Mouse (Mus musculus): ENCODE measurements around the gene Dcaf1. TPM values are rescaled to one million over a fixed set of nuclear protein-coding genes. Genes with fewer than 3 reads are reported as not detected.

Dcaf1 gene
- polyA plus RNA-seq, 1 experiment from 2014 or later, result 27.2 TPM

- no peaks in the 10 kb centered on the region for H3K9me3 ChIP-seq (ENCODE audit: control insufficient read depth, low read depth, low read length)
- no peak overlapping the region for H3K4me3 ChIP-seq (ENCODE audit: low read depth, low read length)
- no peaks in the 10 kb centered on the region for H3K27me3 ChIP-seq (ENCODE audit: control insufficient read depth, insufficient read depth, low read length)
- no peak overlapping the region for H3K9ac ChIP-seq (replicated peaks; ENCODE audit: low read depth, low read length)
- 14% methylated on average over 1 of the region's 1 CpGs for WGBS
- peak; percentile 37; the same call in 1 of the 2 replicates for ATAC-seq (ENCODE audit: insufficient number of reproducible peaks, insufficient read depth, low FRiP score, low read depth)
- no peaks in the 10 kb centered on the region for H3K36me3 ChIP-seq (ENCODE audit: control insufficient read depth, insufficient read depth, low read length)
- H3K4me2 ChIP-seq (replicated peaks; ENCODE audit: low read depth, low read length), result no peak overlapping the region
- H3K27ac ChIP-seq (ENCODE audit: low read length), result no peak overlapping the region
- H3K4me1 ChIP-seq (ENCODE audit: control insufficient read depth, insufficient read depth, low read length), result no peaks in the 10 kb centered on the region
Observed at GRCm38 (mm10) chr9:106903791-106904134, 82.1 kb downstream of the Dcaf1 start.

DNA sequence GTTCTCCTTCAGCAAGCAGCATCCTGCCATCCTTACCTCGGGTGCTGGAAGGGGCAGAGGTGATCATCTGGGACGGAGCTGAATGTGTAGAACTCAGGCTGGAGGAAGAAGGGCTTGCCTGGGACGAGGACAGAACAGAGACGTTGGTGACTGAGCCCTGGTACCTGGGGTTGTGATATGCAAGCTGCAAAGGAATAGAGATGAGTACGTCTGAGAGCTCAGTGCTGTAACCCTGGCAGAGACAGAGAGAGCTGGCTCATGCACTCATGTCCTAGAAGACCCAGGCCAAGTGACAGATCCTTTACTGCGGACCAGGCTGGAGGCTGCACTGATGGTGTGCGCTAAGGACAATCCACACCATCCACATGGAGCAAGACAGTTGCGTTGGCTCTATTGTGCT lies 84.9 kb downstream of the Dcaf1 start:
- no peaks in the 10 kb centered on the region for H3K36me3 ChIP-seq (ENCODE audit: control insufficient read depth, insufficient read depth, low read length)
- ATAC-seq (ENCODE audit: insufficient number of reproducible peaks, insufficient read depth, low FRiP score, low read depth), result no peak
- no peak overlapping the region for H3K4me2 ChIP-seq (replicated peaks; ENCODE audit: low read depth, low read length)
- H3K9ac ChIP-seq (replicated peaks; ENCODE audit: low read depth, low read length), result no peak overlapping the region
- 91% methylated on average over 8 of the region's 8 CpGs for WGBS
- H3K4me3 ChIP-seq (ENCODE audit: low read depth, low read length), result no peak overlapping the region
- no peak overlapping the region for H3K27ac ChIP-seq (ENCODE audit: low read length)
- no peaks in the 10 kb centered on the region for H3K4me1 ChIP-seq (ENCODE audit: control insufficient read depth, insufficient read depth, low read length)
- no peaks in the 10 kb centered on the region for H3K27me3 ChIP-seq (ENCODE audit: control insufficient read depth, insufficient read depth, low read length)
- no peaks in the 10 kb centered on the region for H3K9me3 ChIP-seq (ENCODE audit: control insufficient read depth, low read depth, low read length)

GRCm38 (mm10) chr9:106908174-106908573 lies 86.5 kb downstream of the Dcaf1 start:
- H3K4me3 ChIP-seq (ENCODE audit: low read depth, low read length), result no peak overlapping the region
- no peak overlapping the region for H3K9ac ChIP-seq (replicated peaks; ENCODE audit: low read depth, low read length)
- H3K4me2 ChIP-seq (replicated peaks; ENCODE audit: low read depth, low read length), result no peak overlapping the region
- no peaks in the 10 kb centered on the region for H3K27me3 ChIP-seq (ENCODE audit: control insufficient read depth, insufficient read depth, low read length)
- H3K9me3 ChIP-seq (ENCODE audit: control insufficient read depth, low read depth, low read length), result no peaks in the 10 kb centered on the region
- no peak overlapping the region for H3K27ac ChIP-seq (ENCODE audit: low read length)
- no peak for ATAC-seq (ENCODE audit: insufficient number of reproducible peaks, insufficient read depth, low FRiP score, low read depth)
- no peaks in the 10 kb centered on the region for H3K36me3 ChIP-seq (ENCODE audit: control insufficient read depth, insufficient read depth, low read length)
- 62% methylated on average over 3 of the region's 3 CpGs for WGBS
- no peaks in the 10 kb centered on the region for H3K4me1 ChIP-seq (ENCODE audit: control insufficient read depth, insufficient read depth, low read length)

DNA sequence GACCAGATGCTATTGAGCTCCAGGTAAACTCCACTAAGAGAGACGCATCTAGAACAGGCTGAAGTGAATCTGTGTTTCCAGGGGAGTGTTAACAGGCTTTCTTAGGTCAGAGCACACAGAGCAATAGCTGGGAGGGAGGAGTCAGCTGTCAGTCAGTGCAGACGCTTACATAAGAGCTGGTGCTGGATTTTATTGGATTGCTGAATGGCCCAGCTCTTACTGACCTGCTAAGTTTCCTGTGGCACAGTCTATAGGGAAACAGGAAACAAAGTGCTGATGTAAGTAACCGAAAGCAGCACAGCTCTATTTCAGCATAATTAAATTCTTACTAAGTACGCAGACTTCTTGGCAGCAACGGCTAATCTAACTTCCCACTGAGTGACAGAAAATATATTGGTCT lies 87.0 kb downstream of the Dcaf1 start:
- no peaks in the 10 kb centered on the region for H3K4me1 ChIP-seq (ENCODE audit: control insufficient read depth, insufficient read depth, low read length)
- no peak overlapping the region for H3K4me3 ChIP-seq (ENCODE audit: low read depth, low read length)
- H3K9ac ChIP-seq (replicated peaks; ENCODE audit: low read depth, low read length), result no peak overlapping the region
- no peak overlapping the region for H3K27ac ChIP-seq (ENCODE audit: low read length)
- ATAC-seq (ENCODE audit: insufficient number of reproducible peaks, insufficient read depth, low FRiP score, low read depth), result 0 out of 2 replicates have a peak, but pooled peaks have one; percentile 63
- H3K36me3 ChIP-seq (ENCODE audit: control insufficient read depth, insufficient read depth, low read length), result no peaks in the 10 kb centered on the region
- no peaks in the 10 kb centered on the region for H3K27me3 ChIP-seq (ENCODE audit: control insufficient read depth, insufficient read depth, low read length)
- H3K9me3 ChIP-seq (ENCODE audit: control insufficient read depth, low read depth, low read length), result no peaks in the 10 kb centered on the region
- 36% methylated on average over 5 of the region's 5 CpGs for whole genome bisulfite sequencing
- no peak overlapping the region for H3K4me2 ChIP-seq (replicated peaks; ENCODE audit: low read depth, low read length)

DNA sequence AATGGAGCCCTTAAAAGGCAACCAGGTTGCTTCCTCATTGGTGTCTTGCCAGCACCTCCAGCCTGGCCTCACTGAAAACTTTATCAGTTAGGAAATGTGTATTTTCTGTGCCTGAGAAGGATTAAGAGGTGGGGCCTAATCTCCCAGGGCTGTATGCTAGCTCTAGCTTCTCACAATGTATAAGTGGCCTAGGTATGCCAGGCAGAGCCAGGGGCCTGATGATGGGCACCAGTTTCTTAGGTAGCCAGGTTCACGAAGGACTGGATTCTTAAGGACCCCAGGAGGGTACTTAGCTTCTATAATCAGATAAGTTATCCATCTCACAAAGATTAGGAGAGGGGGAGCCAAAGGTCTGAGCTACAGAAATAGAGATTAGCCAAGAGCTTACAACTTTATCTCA lies 90.0 kb downstream of the Dcaf1 start:
- Histone ChIP-seq H3K4me1 (ENCODE audit: control insufficient read depth, insufficient read depth, low read length) (no peaks in the 10 kb centered on the region), H3K9me3 (ENCODE audit: control insufficient read depth, low read depth, low read length) (no peaks in the 10 kb centered on the region), H3K4me2 (replicated peaks; ENCODE audit: low read depth, low read length) (no peak overlapping the region), H3K27ac (ENCODE audit: low read length) (no peak overlapping the region), H3K27me3 (ENCODE audit: control insufficient read depth, insufficient read depth, low read length) (no peaks in the 10 kb centered on the region), H3K9ac (replicated peaks; ENCODE audit: low read depth, low read length) (no peak overlapping the region), H3K4me3 (ENCODE audit: low read depth, low read length) (no peak overlapping the region), H3K36me3 (ENCODE audit: control insufficient read depth, insufficient read depth, low read length) (no peaks in the 10 kb centered on the region)
- no peak for ATAC-seq (ENCODE audit: insufficient number of reproducible peaks, insufficient read depth, low FRiP score, low read depth)
- 71% methylated on average over 1 of the region's 1 CpGs for WGBS

DNA sequence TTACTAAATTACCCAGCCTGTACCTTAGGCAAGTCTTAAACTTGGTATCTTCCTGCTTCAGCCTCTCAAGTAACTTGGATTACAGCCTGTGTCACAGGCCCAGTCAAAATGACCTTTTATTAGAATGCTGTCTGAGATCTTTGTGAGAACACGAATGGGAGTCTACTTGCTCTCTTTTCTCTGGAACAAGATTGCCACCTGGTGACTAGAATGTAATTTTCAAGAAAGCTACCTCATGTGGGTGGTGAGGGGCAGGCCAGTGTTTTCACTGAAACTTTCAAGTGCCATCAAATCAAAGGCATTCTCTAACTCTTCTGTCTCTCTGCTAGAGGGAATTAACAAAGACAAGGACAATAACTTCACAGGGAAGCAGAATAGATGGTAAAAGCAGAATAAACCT lies 92.1 kb downstream of the Dcaf1 start:
- no peak for ATAC-seq (ENCODE audit: insufficient number of reproducible peaks, insufficient read depth, low FRiP score, low read depth)
- H3K9me3 ChIP-seq (ENCODE audit: control insufficient read depth, low read depth, low read length), result no peaks in the 10 kb centered on the region
- 0% methylated on average over 1 of the region's 1 CpGs for WGBS

DNA sequence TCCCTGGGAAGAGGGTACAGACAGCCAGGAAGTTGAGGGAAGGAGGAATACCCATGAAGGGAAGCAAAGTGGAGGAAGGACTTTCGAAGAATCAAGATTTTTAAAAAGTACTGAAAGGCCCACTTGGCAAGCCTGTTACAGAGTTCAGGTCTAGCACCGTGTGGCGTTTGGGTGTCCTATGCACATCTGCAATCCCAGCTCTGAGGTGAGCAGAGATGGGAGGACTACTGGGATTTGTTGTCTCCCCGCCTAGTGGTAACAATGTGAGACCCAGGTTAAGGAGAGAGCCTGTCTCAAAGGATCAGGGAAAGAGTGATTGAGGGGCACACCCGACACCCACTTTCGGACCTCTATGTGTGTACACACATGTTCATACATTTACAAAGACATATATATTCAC lies 93.2 kb downstream of the Dcaf1 start:
- no peak for ATAC-seq (ENCODE audit: insufficient number of reproducible peaks, insufficient read depth, low FRiP score, low read depth)
- Histone ChIP-seq H3K36me3 (ENCODE audit: control insufficient read depth, insufficient read depth, low read length) (no peaks in the 10 kb centered on the region), H3K4me3 (ENCODE audit: low read depth, low read length) (no peak overlapping the region), H3K27ac (ENCODE audit: low read length) (no peak overlapping the region), H3K9me3 (ENCODE audit: control insufficient read depth, low read depth, low read length) (no peaks in the 10 kb centered on the region), H3K9ac (replicated peaks; ENCODE audit: low read depth, low read length) (no peak overlapping the region), H3K4me2 (replicated peaks; ENCODE audit: low read depth, low read length) (no peak overlapping the region), H3K4me1 (ENCODE audit: control insufficient read depth, insufficient read depth, low read length) (no peaks in the 10 kb centered on the region), H3K27me3 (ENCODE audit: control insufficient read depth, insufficient read depth, low read length) (no peaks in the 10 kb centered on the region)
- WGBS, result 84% methylated on average over 6 of the region's 6 CpGs

More for the DNA sequence above, 92.1 kb downstream of the Dcaf1 start:
- Histone ChIP-seq H3K27ac (ENCODE audit: low read length) (no peak overlapping the region), H3K4me2 (replicated peaks; ENCODE audit: low read depth, low read length) (no peak overlapping the region), H3K27me3 (ENCODE audit: control insufficient read depth, insufficient read depth, low read length) (no peaks in the 10 kb centered on the region), H3K36me3 (ENCODE audit: control insufficient read depth, insufficient read depth, low read length) (no peaks in the 10 kb centered on the region), H3K4me1 (ENCODE audit: control insufficient read depth, insufficient read depth, low read length) (no peaks in the 10 kb centered on the region), H3K9ac (replicated peaks; ENCODE audit: low read depth, low read length) (no peak overlapping the region), H3K4me3 (ENCODE audit: low read depth, low read length) (no peak overlapping the region)

Other genes with a start within 250 kb of the Dcaf1 start
- gene Iqcf6, start 195.3 kb upstream of the Dcaf1 start, polyA plus RNA-seq (2014; fragmentation: Nextera tagmentation; extraction: Ambion mirVana), result not detected in 2 replicates
- gene Grm2, start 165.8 kb upstream of the Dcaf1 start, polyA plus RNA-seq (2014; fragmentation: Nextera tagmentation; extraction: Ambion mirVana), result not detected in 2 replicates
- gene Tex264, start 135.9 kb upstream of the Dcaf1 start, polyA plus RNA-seq (2014; fragmentation: Nextera tagmentation; extraction: Ambion mirVana), result 53.3 and 55.9 TPM in 2 replicates
- 5.6 and 6.6 TPM in 2 replicates for gene Rad54l2, start 32.7 kb upstream of the Dcaf1 start, polyA plus RNA-seq (2014; fragmentation: Nextera tagmentation; extraction: Ambion mirVana)
- 15.0 and 17.0 TPM in 2 replicates for gene Rbm15b, start 65.6 kb downstream of the Dcaf1 start, polyA plus RNA-seq (2014; fragmentation: Nextera tagmentation; extraction: Ambion mirVana)
- gene Manf, start 70.1 kb downstream of the Dcaf1 start, polyA plus RNA-seq (2014; fragmentation: Nextera tagmentation; extraction: Ambion mirVana), result 185 and 220 TPM in 2 replicates

Measured in stomach, embryonic 14.5 days (tissue).